Mouse (Mus musculus): ENCODE results near the gene Mmrn2. TPM values are rescaled to one million over a fixed set of nuclear protein-coding genes. Genes with fewer than 3 reads are reported as not detected.

The Mmrn2 gene
- polyA plus RNA-seq, 1 experiment from 2014 or later, result 4.2 TPM

DNA sequence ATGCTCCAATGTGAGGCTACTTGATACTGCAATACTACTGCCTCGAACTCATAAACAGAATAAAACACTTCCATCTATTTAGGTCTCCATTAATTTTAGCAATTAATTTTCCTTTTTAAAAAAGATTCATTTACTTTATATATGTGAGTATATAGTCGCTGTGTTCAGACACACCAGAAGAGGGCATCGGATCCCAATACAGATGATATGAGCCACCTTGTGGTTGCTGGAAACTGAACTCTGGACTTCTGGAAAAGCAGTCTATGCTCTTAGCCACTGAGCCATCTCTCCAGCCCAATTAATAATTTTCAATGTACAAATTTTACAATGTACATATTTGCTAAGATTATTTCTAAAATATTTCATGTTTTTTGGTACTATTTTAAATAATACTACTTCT, 53.0 kb downstream of the Mmrn2 start:
- peak; percentile 12 for DNase-seq
- H3K4me3 ChIP-seq (replicated peaks; ENCODE audit: low read depth, low read length), result no peak overlapping the region
- peaks cover 52% of the 10 kb centered on the region for H3K36me3 ChIP-seq (ENCODE audit: control insufficient read depth, insufficient read depth, low read length)
- no peaks in the 10 kb centered on the region for H3K9me3 ChIP-seq (ENCODE audit: control insufficient read depth, low read length)
- H3K27me3 ChIP-seq (ENCODE audit: control insufficient read depth, insufficient read depth, low read length), result no peaks in the 10 kb centered on the region
- no peaks in the 10 kb centered on the region for H3K4me1 ChIP-seq (ENCODE audit: control insufficient read depth, insufficient read depth, low read length)
- 98% methylated on average over 3 of the region's 3 CpGs for WGBS
- no peak overlapping the region for H3K9ac ChIP-seq (replicated peaks; ENCODE audit: low read length)
- no peak overlapping the region for H3K27ac ChIP-seq (replicated peaks; ENCODE audit: low read depth, low read length)
- no peak for ATAC-seq (ENCODE audit: low FRiP score, low TSS enrichment)
- no peak overlapping the region for H3K4me2 ChIP-seq (ENCODE audit: low read length)

DNA sequence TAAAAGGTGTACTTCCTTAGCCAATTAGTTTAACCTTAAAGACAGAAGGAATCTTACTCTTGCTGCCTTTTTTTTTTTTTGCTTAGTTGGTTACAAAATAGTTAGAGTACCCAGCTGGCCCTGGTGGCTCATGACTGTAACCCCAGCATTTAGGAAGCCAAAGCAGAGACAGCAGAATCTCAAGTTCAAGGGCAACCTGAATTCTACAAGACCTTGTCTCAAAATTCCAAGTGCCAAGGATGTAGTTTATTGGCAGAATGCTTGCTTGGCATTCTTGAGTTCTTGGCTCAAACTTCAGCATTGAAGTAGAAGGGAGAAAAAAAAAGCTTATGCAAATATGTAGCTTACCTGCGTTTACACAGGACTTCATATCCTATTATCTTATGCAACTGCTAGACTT, 53.8 kb downstream of the Mmrn2 start:
- H3K4me2 ChIP-seq (ENCODE audit: low read length), result no peak overlapping the region
- no peaks in the 10 kb centered on the region for H3K4me1 ChIP-seq (ENCODE audit: control insufficient read depth, insufficient read depth, low read length)
- H3K9ac ChIP-seq (replicated peaks; ENCODE audit: low read length), result no peak overlapping the region
- no peaks in the 10 kb centered on the region for H3K9me3 ChIP-seq (ENCODE audit: control insufficient read depth, low read length)
- ATAC-seq (ENCODE audit: low FRiP score, low TSS enrichment) (no peak), DNase-seq (no peak)
- no peaks in the 10 kb centered on the region for H3K27me3 ChIP-seq (ENCODE audit: control insufficient read depth, insufficient read depth, low read length)
- H3K4me3 ChIP-seq (replicated peaks; ENCODE audit: low read depth, low read length), result no peak overlapping the region
- WGBS, result 91% methylated on average over 1 of the region's 1 CpGs
- H3K36me3 ChIP-seq (ENCODE audit: control insufficient read depth, insufficient read depth, low read length), result peaks cover 49% of the 10 kb centered on the region
- no peak overlapping the region for H3K27ac ChIP-seq (replicated peaks; ENCODE audit: low read depth, low read length)

DNA sequence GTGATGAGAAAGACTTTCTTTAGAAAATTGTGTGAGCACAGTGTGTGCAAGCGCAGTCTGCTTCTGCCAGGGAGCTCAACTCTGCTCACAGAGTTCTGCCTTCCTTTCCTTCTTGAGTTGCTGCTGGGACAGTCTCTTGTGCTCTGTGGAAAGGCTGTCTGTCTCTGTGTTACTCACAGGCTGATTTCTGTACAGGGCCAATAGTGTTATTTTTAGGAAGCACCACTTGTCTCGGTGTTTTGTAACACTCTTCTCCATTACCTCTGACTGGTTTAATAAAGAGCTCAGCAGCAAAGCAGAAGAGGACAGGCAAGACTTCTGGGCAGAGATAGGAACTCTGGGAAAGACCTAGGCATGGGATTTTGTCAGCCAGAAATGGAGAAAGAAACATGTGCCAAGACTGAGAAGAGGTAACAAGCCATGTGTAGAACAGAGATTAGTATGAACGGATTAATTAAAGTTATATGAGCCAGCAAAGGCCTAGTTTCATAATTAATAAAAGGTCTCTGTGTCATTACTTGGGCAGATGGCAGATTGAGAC, 65.3 kb downstream of the Mmrn2 start:
- Histone ChIP-seq H3K9me3 (ENCODE audit: control insufficient read depth, low read length) (no peaks in the 10 kb centered on the region), H3K36me3 (ENCODE audit: control insufficient read depth, insufficient read depth, low read length) (peaks cover 25% of the 10 kb centered on the region), H3K9ac (replicated peaks; ENCODE audit: low read length) (no peak overlapping the region), H3K4me3 (replicated peaks; ENCODE audit: low read depth, low read length) (no peak overlapping the region), H3K4me1 (ENCODE audit: control insufficient read depth, insufficient read depth, low read length) (no peaks in the 10 kb centered on the region), H3K27me3 (ENCODE audit: control insufficient read depth, insufficient read depth, low read length) (no peaks in the 10 kb centered on the region), H3K27ac (replicated peaks; ENCODE audit: low read depth, low read length) (no peak overlapping the region), H3K4me2 (ENCODE audit: low read length) (no peak overlapping the region)
- 96% methylated on average over 3 of the region's 3 CpGs for WGBS
- ATAC-seq (ENCODE audit: low FRiP score, low TSS enrichment) (no peak), DNase-seq (no peak)

DNA sequence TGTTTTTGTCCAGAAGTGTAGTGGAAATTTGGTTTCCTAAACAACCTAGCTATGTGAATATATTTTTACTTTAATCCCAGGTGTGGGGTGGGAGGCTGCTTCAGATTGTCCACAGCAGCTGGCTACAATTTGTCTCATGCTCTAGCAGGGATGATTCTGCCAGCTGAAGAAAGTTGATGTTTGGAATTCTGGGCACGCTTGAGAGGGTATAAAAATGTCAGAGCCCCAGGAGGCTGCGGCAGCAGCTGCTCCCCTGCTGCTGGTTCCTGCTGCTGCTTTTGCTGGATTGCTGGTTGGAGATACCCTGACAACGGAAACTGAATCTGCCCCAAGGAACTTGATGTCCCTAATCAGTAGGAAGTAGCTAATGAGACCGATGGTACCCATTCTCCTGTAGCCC, 67.3 kb downstream of the Mmrn2 start:
- Histone ChIP-seq H3K4me1 (ENCODE audit: control insufficient read depth, insufficient read depth, low read length) (no peaks in the 10 kb centered on the region), H3K36me3 (ENCODE audit: control insufficient read depth, insufficient read depth, low read length) (peaks cover 36% of the 10 kb centered on the region), H3K27me3 (ENCODE audit: control insufficient read depth, insufficient read depth, low read length) (no peaks in the 10 kb centered on the region), H3K4me3 (replicated peaks; ENCODE audit: low read depth, low read length) (no peak overlapping the region), H3K4me2 (ENCODE audit: low read length) (no peak overlapping the region), H3K9me3 (ENCODE audit: control insufficient read depth, low read length) (no peaks in the 10 kb centered on the region), H3K27ac (replicated peaks; ENCODE audit: low read depth, low read length) (0 out of 2 replicates have a peak overlapping the region, but pooled peaks have one; percentile 9), H3K9ac (replicated peaks; ENCODE audit: low read length) (no peak overlapping the region)
- ATAC-seq (ENCODE audit: low FRiP score, low TSS enrichment), result no peak
- WGBS, result 43% methylated on average over 4 of the region's 4 CpGs
- DNase-seq, result peak; percentile 43

GRCm38 (mm10) chr14:34444368-34444767, 69.1 kb downstream of the Mmrn2 start:
- ATAC-seq (ENCODE audit: low FRiP score, low TSS enrichment) (no peak), DNase-seq (no peak)
- Histone ChIP-seq H3K27ac (replicated peaks; ENCODE audit: low read depth, low read length) (no peak overlapping the region), H3K4me2 (ENCODE audit: low read length) (no peak overlapping the region), H3K27me3 (ENCODE audit: control insufficient read depth, insufficient read depth, low read length) (no peaks in the 10 kb centered on the region), H3K4me3 (replicated peaks; ENCODE audit: low read depth, low read length) (no peak overlapping the region), H3K9me3 (ENCODE audit: control insufficient read depth, low read length) (no peaks in the 10 kb centered on the region), H3K9ac (replicated peaks; ENCODE audit: low read length) (no peak overlapping the region), H3K36me3 (ENCODE audit: control insufficient read depth, insufficient read depth, low read length) (peaks cover 32% of the 10 kb centered on the region), H3K4me1 (ENCODE audit: control insufficient read depth, insufficient read depth, low read length) (no peaks in the 10 kb centered on the region)
- WGBS, result 88% methylated on average over 5 of the region's 5 CpGs

DNA sequence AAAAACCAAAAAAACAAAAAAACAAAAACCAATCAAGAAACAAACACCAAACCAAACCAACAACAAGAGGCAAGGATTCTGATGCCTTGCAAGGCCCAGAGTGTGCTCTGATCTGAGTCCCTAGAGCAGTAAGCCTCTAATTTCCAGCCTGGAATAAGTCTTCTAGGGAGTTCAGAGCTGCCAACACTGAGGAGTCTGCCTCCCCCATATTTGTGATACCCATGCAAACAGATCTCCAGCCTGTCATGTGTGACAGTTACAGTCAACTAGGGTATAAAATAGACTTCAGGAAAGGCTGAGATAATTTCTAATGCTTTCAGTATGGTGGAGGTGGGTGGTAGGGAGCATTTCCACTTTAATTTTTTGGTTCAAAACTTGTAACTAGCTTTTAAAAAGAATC, 69.7 kb downstream of the Mmrn2 start:
- Histone ChIP-seq H3K4me2 (ENCODE audit: low read length) (no peak overlapping the region), H3K9ac (replicated peaks; ENCODE audit: low read length) (no peak overlapping the region), H3K4me3 (replicated peaks; ENCODE audit: low read depth, low read length) (no peak overlapping the region), H3K27ac (replicated peaks; ENCODE audit: low read depth, low read length) (no peak overlapping the region), H3K4me1 (ENCODE audit: control insufficient read depth, insufficient read depth, low read length) (no peaks in the 10 kb centered on the region), H3K36me3 (ENCODE audit: control insufficient read depth, insufficient read depth, low read length) (peaks cover 31% of the 10 kb centered on the region), H3K27me3 (ENCODE audit: control insufficient read depth, insufficient read depth, low read length) (no peaks in the 10 kb centered on the region), H3K9me3 (ENCODE audit: control insufficient read depth, low read length) (no peaks in the 10 kb centered on the region)
- ATAC-seq (ENCODE audit: low FRiP score, low TSS enrichment), result no peak
- no peak for DNase-seq

GRCm38 (mm10) chr14:34445348-34445747, 70.1 kb downstream of the Mmrn2 start:
- Histone ChIP-seq H3K4me1 (ENCODE audit: control insufficient read depth, insufficient read depth, low read length) (no peaks in the 10 kb centered on the region), H3K9ac (replicated peaks; ENCODE audit: low read length) (no peak overlapping the region), H3K27me3 (ENCODE audit: control insufficient read depth, insufficient read depth, low read length) (no peaks in the 10 kb centered on the region), H3K27ac (replicated peaks; ENCODE audit: low read depth, low read length) (no peak overlapping the region), H3K4me3 (replicated peaks; ENCODE audit: low read depth, low read length) (no peak overlapping the region), H3K9me3 (ENCODE audit: control insufficient read depth, low read length) (no peaks in the 10 kb centered on the region), H3K4me2 (ENCODE audit: low read length) (no peak overlapping the region), H3K36me3 (ENCODE audit: control insufficient read depth, insufficient read depth, low read length) (peaks cover 31% of the 10 kb centered on the region)
- WGBS, result 92% methylated on average over 3 of the region's 3 CpGs
- ATAC-seq (ENCODE audit: low FRiP score, low TSS enrichment), result no peak
- DNase-seq, result no peak

DNA sequence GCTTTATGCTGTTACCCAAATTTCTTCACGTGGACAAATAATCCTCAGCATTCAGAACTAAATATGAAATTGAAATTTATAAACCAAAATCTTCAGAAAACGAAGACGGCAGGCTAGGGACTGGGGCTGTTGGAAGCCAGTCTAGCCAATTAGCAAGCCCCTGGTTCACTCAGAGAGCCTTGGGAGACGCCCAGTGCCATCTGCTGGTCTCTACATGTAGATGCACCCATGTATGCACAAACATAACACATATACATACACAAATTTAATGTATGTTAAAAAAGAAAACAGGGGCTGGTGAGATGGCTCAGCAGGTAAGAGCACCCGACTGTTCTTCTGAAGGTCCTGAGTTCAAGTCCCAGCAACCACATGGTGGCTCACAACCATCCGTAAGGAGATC, 71.4 kb downstream of the Mmrn2 start:
- no peak overlapping the region for H3K27ac ChIP-seq (replicated peaks; ENCODE audit: low read depth, low read length)
- H3K9me3 ChIP-seq (ENCODE audit: control insufficient read depth, low read length), result no peaks in the 10 kb centered on the region
- 97% methylated on average over 6 of the region's 6 CpGs for WGBS
- DNase-seq (no peak), ATAC-seq (ENCODE audit: low FRiP score, low TSS enrichment) (no peak)
- H3K4me3 ChIP-seq (replicated peaks; ENCODE audit: low read depth, low read length), result no peak overlapping the region
- no peak overlapping the region for H3K4me2 ChIP-seq (ENCODE audit: low read length)
- H3K36me3 ChIP-seq (ENCODE audit: control insufficient read depth, insufficient read depth, low read length), result peaks cover 22% of the 10 kb centered on the region
- no peak overlapping the region for H3K9ac ChIP-seq (replicated peaks; ENCODE audit: low read length)
- no peaks in the 10 kb centered on the region for H3K4me1 ChIP-seq (ENCODE audit: control insufficient read depth, insufficient read depth, low read length)
- no peaks in the 10 kb centered on the region for H3K27me3 ChIP-seq (ENCODE audit: control insufficient read depth, insufficient read depth, low read length)

DNA sequence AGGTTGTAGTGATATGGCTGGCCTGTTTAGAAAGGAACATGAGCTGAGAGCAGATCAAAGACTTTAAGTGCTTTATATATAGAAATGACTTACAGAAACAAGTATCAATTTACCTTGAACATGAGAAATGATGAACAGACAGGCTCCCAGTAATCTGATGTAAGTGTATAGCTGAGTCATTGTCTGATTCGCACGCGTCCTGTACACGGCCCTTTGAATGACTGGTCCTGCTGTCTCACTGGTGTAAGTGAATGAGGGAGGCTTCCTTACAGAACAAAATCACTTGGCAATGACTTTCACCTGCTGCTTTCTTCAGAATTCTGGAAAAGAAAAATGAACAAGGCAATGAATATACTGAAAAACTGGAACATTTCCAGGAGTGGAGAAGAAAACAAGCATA, 72.4 kb downstream of the Mmrn2 start:
- Histone ChIP-seq H3K4me2 (ENCODE audit: low read length) (no peak overlapping the region), H3K4me3 (replicated peaks; ENCODE audit: low read depth, low read length) (no peak overlapping the region), H3K27me3 (ENCODE audit: control insufficient read depth, insufficient read depth, low read length) (no peaks in the 10 kb centered on the region), H3K27ac (replicated peaks; ENCODE audit: low read depth, low read length) (no peak overlapping the region), H3K4me1 (ENCODE audit: control insufficient read depth, insufficient read depth, low read length) (no peaks in the 10 kb centered on the region), H3K9ac (replicated peaks; ENCODE audit: low read length) (no peak overlapping the region), H3K9me3 (ENCODE audit: control insufficient read depth, low read length) (no peaks in the 10 kb centered on the region), H3K36me3 (ENCODE audit: control insufficient read depth, insufficient read depth, low read length) (peaks cover 22% of the 10 kb centered on the region)
- ATAC-seq (ENCODE audit: low FRiP score, low TSS enrichment), result no peak
- no peak for DNase-seq
- 93% methylated on average over 4 of the region's 4 CpGs for WGBS
